Mouse (Mus musculus): ENCODE results near the gene Ifi35. TPM values are rescaled to one million over a fixed set of nuclear protein-coding genes. Genes with fewer than 3 reads are reported as not detected.
"Not testable (repeated sequence)": the region's sequence is repeated elsewhere in the genome, so short reads cannot be mapped to it uniquely, and the experiment has no call there.

The Ifi35 gene
- polyA plus RNA-seq, 1 experiment from 2014 or later = 3.1 TPM

DNA sequence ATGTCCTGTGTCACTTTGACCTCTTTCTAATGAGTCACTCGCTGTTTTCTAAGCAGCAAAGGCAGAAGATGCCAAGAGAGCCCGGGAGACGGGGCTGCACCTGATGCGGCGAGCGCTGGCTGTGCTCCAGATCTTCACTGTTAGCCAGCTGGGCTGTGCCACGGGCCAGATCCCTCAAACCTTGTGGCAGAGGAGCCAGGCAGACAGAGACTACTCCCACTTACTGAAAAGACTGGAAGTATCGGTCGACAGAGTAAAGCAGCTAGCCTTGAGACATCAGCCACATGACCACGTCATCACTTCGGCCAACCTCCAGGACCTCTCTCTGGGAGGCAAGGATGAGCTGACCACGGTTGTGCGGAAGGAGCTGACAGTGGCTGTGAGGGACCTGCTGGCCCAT lies 14.8 kb upstream of the Ifi35 start:
- Histone ChIP-seq H3K4me3 (no peak overlapping the region), H3K27me3 (replicated peaks; ENCODE audit: low read depth, poor library complexity, severe bottlenecking) (no peaks in the 10 kb centered on the region), H3K36me3 (replicated peaks) (peaks cover 69% of the 10 kb centered on the region), H3K9me3 (no peaks in the 10 kb centered on the region), H3K27ac (replicated peaks) (no peak overlapping the region), H3K4me1 (no peaks in the 10 kb centered on the region)
- DNase-seq (ENCODE audit: low spot score) = no peak
- WGBS = 92% methylated on average over 13 of the region's 13 CpGs

DNA sequence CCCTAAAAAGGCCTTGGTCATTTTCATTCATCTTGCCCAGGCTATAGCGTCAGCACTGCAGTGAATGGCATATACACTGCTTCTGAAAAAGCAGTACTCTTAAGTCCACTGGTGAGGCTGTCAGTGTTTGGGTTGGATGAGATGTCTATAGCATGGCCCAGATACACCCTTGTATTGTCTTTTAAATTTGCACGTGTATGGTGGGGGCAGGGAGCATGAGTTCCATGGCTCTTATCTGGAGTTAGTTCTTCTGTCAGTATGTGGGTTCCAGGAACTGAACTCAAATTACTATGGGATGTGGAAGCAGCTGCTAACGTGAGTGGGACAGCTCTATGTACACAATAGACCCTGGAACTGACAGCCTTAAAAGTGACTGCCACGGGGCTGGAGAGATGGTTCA lies 12.4 kb upstream of the Ifi35 start:
- H3K4me1 ChIP-seq = no peaks in the 10 kb centered on the region
- H3K4me3 ChIP-seq = no peak overlapping the region
- peaks cover 51% of the 10 kb centered on the region for H3K36me3 ChIP-seq (replicated peaks)
- DNase-seq (ENCODE audit: low spot score) = no peak
- no peaks in the 10 kb centered on the region for H3K27me3 ChIP-seq (replicated peaks; ENCODE audit: low read depth, poor library complexity, severe bottlenecking)
- no peaks in the 10 kb centered on the region for H3K9me3 ChIP-seq
- WGBS = 88% methylated on average over 4 of the region's 4 CpGs
- no peak overlapping the region for H3K27ac ChIP-seq (replicated peaks)

DNA sequence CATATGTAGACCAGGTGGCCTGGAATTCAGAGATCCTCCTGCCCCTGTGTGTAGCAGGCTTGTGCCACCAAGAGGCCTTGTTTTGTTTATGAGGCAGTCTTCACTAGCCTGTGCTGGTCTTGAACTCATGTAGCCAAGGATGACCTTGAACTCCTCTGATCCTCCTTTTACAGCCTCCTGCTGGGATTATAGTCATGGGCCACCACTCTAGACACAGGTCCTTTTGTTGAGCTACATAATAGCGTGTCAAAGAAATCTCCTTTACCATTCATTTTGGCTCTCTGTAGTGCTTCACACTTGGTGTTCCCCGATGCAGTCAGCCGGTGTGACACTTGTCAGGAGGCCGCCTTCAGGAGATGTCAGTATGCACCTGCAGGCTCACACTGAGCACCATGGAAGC lies 11.3 kb upstream of the Ifi35 start:
- peaks cover 40% of the 10 kb centered on the region for H3K36me3 ChIP-seq (replicated peaks)
- 75% methylated on average over 4 of the region's 4 CpGs for WGBS
- H3K27me3 ChIP-seq (replicated peaks; ENCODE audit: low read depth, poor library complexity, severe bottlenecking) = no peaks in the 10 kb centered on the region
- H3K27ac ChIP-seq (replicated peaks) = no peak overlapping the region
- H3K4me1 ChIP-seq = no peaks in the 10 kb centered on the region
- H3K4me3 ChIP-seq = no peak overlapping the region
- H3K9me3 ChIP-seq = no peaks in the 10 kb centered on the region
- DNase-seq (ENCODE audit: low spot score) = no peak

DNA sequence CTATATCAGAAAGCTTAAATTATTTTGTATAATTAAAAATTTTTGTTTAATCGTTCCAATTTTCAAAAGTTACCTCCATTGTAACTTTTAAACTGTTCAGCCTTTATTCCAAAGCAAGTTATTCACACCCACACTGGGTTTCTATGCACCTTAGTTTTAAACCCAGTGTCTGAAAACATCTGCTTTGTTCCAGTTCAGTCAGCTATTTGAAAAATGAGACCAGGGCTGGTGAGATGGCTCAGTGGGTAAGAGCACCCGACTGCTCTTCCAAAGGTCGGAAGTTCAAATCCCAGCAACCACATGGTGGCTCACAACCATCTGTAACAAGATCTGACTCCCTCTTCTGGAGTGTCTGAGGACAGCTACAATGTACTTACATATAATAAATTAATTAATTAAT lies 10.2 kb upstream of the Ifi35 start:
- not testable (repeated sequence) for H3K4me3 ChIP-seq; H3K27ac ChIP-seq (replicated peaks); H3K27me3 ChIP-seq (replicated peaks; ENCODE audit: low read depth, poor library complexity, severe bottlenecking); H3K9me3 ChIP-seq; H3K4me1 ChIP-seq; DNase-seq (ENCODE audit: low spot score)
- peaks cover 33% of the 10 kb centered on the region for H3K36me3 ChIP-seq (replicated peaks)
- 51% methylated on average over 3 of the region's 3 CpGs for WGBS

DNA sequence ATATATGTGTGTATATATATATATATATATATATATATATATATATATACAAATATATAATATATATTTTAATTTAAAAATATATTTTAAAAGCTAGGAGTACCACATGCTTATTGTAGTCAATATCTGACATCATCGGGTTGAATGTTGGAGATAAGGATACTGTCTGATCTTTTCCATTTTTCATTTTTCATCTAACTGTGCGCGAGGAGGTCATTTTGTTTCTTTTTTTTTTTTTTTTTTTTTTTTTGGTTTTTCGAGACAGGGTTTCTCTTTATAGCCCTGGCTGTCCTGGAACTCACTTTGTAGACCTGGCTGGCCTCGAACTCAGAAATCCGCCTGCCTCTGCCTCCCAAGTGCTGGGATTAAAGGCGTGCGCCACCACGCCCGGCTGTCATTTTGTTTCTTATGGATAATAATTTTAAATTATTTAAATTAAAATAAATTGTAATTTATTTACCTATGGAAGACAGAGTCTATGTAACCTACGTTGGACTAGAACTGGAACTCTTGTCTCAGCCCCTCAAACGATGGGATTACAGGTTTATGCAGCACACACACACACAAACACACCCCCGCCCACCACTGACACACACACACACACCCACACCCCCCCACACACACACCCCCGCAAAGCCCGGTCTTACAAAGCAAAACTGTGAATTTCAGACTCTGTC lies 6.6 kb upstream of the Ifi35 start:
- H3K27me3 ChIP-seq (replicated peaks; ENCODE audit: low read depth, poor library complexity, severe bottlenecking); H3K9me3 ChIP-seq; DNase-seq (ENCODE audit: low spot score): not testable (repeated sequence)
- peak overlapping the region; percentile 90 for H3K4me3 ChIP-seq
- H3K4me1 ChIP-seq = peaks cover 20% of the 10 kb centered on the region
- 40% methylated on average over 15 of the region's 15 CpGs for WGBS
- H3K27ac ChIP-seq (replicated peaks) = peak overlapping the region; percentile 78
- peaks cover 34% of the 10 kb centered on the region for H3K36me3 ChIP-seq (replicated peaks)

DNA sequence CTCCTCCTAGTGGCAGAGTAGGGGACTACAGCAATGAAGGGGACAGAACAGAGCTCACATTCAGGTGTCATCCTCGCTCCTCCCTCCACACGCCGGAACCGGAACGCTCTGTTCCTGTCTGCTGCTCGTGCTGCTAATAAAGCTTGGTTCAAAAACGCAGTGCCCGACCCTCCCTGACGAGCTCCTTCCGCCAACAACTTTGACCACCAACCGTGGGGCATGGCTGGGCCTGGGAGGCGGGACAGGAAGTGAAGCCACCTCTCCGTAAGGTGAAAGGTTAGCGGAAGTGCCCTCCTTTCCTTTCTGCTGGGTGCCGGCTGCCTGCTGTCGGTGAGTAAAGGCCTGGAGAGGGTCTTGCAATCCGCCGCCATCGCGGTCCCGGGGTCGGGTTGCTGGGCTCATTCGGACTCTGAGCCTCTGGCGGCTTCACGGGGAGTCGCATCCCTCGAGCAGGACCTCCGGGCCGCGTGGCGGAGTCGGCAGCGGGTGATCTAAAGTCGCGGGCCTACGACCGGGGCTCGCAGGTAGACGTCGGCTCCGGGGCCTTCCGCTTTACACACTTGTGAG lies 6.0 kb upstream of the Ifi35 start, which contains the start of gene Rpl27:
TSS of gene Rpl27 (plus strand) at position 172 of the 567 bp plus-strand sequence.
- peak within 1 kb of the TSS; percentile 90 for H3K4me3 ChIP-seq
- peak; percentile 99 for DNase-seq (ENCODE audit: low spot score)
- peak within 1 kb of the TSS; percentile 98 for H3K27ac ChIP-seq (replicated peaks)
- H3K9me3 ChIP-seq = no peaks in the 10 kb centered on the region
- under 1% methylated on average over 42 of the region's 42 CpGs for WGBS
- H3K4me1 ChIP-seq = peaks cover 20% of the 10 kb centered on the region
- H3K36me3 ChIP-seq (replicated peaks) = peaks cover 39% of the 10 kb centered on the region
- no peaks in the 10 kb centered on the region for H3K27me3 ChIP-seq (replicated peaks; ENCODE audit: low read depth, poor library complexity, severe bottlenecking)

DNA sequence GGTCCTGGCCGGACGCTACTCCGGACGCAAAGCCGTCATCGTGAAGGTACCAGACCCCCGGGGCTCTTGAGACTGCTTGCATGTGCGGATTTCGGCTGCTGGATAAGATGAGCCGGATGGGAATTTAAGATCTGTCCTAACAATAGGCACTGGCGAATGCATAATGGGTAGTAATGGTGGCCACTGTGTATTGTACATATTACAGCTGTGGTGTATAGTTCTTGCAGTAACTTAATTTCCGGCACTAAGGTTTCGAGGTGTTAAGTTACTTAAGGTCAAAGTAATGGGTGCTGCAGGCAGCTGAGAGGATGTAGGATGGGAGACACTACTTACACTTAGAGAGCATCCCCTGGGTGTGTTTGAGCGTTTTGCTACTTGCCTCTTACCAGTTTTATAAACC lies 5.4 kb upstream of the Ifi35 start:
- Histone ChIP-seq H3K27ac (replicated peaks) (peak overlapping the region; percentile 98), H3K9me3 (no peaks in the 10 kb centered on the region), H3K4me1 (peaks cover 20% of the 10 kb centered on the region), H3K27me3 (replicated peaks; ENCODE audit: low read depth, poor library complexity, severe bottlenecking) (no peaks in the 10 kb centered on the region), H3K36me3 (replicated peaks) (peaks cover 39% of the 10 kb centered on the region), H3K4me3 (peak overlapping the region; percentile 90)
- no peak for DNase-seq (ENCODE audit: low spot score)
- WGBS = 2% methylated on average over 14 of the region's 14 CpGs

DNA sequence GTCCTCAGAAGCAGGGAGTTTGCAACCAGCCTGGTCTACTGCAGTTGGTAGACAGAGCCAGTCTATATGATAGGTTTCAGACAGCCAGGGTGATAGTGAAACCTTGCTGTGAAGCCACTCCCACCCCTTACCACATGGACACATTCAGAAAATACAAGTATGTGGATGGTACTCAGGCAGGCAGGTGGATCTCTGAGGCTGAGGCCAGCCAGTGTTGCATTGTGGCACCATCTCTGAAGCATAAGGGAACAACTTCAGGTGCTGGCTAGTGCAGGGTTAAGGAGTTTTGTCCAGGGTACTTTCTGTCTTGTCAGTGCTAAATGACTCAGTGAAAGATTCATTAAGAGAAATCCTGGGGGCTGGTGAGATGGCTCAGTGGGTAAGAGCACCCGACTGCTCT lies 1.9 kb upstream of the Ifi35 start:
- Histone ChIP-seq H3K27me3 (replicated peaks; ENCODE audit: low read depth, poor library complexity, severe bottlenecking) (no peaks in the 10 kb centered on the region), H3K27ac (replicated peaks) (no peak overlapping the region), H3K36me3 (replicated peaks) (peaks cover 39% of the 10 kb centered on the region), H3K4me3 (no peak overlapping the region), H3K4me1 (peaks cover 26% of the 10 kb centered on the region), H3K9me3 (no peaks in the 10 kb centered on the region)
- DNase-seq (ENCODE audit: low spot score) = no peak
- WGBS = 82% methylated on average over 1 of the region's 1 CpGs

DNA sequence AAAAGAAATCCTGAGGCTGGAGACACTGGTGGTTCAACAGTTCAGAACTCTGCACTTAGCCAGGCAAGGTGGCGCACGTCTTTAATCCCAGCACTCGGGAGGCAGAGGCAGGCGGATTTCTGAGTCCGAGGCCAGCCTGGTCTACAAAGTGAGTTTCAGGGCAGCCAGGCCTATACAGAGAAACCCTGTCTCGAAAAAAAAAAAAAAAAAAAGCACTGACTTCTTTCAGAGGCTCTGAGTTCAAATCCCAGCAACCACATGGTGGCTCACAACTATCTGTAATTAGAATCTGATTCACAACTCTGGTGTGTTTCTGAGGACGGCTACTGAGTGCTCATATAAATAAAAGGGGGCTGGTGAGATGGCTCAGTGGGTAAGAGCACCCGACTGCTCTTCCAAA lies 1.3 kb upstream of the Ifi35 start:
- H3K4me1 ChIP-seq = peaks cover 26% of the 10 kb centered on the region
- WGBS = 93% methylated on average over 8 of the region's 8 CpGs
- H3K36me3 ChIP-seq (replicated peaks) = peaks cover 39% of the 10 kb centered on the region
- not testable (repeated sequence) for H3K4me3 ChIP-seq; DNase-seq (ENCODE audit: low spot score); H3K9me3 ChIP-seq; H3K27ac ChIP-seq (replicated peaks); H3K27me3 ChIP-seq (replicated peaks; ENCODE audit: low read depth, poor library complexity, severe bottlenecking)

DNA sequence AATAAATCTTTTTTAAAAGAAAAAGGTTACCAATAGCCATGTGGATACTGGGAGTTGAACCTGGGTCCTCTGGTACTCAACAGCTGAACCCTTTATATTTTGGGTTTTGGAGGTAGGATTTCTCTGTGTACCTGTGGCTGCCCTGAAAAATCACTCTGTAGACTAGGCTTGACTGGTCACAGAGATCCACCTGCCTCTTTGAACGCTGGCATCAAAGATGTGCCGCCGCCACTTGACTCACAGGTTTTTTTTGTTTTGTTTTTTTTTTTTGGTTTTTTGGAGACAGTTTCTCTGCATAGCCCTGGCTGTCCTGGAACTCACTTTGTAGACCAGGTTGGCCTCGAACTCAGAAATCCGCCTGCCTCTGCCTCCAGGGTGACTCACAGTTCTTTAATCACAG lies 421 bp upstream of the Ifi35 start:
- Histone ChIP-seq H3K27me3 (replicated peaks; ENCODE audit: low read depth, poor library complexity, severe bottlenecking) (no peaks in the 10 kb centered on the region), H3K4me3 (no peak overlapping the region), H3K36me3 (replicated peaks) (peaks cover 39% of the 10 kb centered on the region), H3K4me1 (peaks cover 26% of the 10 kb centered on the region), H3K27ac (replicated peaks) (no peak overlapping the region), H3K9me3 (no peaks in the 10 kb centered on the region)
- 89% methylated on average over 5 of the region's 5 CpGs for WGBS
- DNase-seq (ENCODE audit: low spot score) = no peak

DNA sequence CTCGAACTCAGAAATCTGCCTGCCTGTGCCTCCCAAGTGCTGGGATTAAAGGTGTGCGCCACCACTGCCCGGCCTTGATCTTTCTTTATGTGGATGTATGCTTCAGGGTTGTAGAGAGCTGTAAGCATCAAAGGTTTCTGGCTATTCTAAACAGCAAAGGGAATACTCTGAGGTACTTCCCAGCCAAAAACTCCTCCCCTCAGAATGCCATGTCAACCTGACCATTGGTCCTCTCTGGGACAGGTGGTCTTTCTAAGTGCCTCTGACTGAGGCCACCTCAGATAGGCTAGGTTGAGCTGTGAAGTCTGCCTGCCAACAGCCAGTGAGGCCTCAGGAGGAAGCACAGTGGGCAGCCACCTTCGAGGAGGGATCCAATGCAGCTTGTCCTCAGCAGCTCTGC lies 692 bp downstream of the Ifi35 start:
- DNase-seq (ENCODE audit: low spot score) = no peak
- Histone ChIP-seq H3K4me3 (peak overlapping the region; percentile 37; the same call in 1 of the 2 replicates), H3K4me1 (peaks cover 17% of the 10 kb centered on the region), H3K27ac (replicated peaks) (no peak overlapping the region), H3K27me3 (replicated peaks; ENCODE audit: low read depth, poor library complexity, severe bottlenecking) (no peaks in the 10 kb centered on the region), H3K36me3 (replicated peaks) (peaks cover 28% of the 10 kb centered on the region), H3K9me3 (no peaks in the 10 kb centered on the region)
- 82% methylated on average over 4 of the region's 4 CpGs for WGBS

DNA sequence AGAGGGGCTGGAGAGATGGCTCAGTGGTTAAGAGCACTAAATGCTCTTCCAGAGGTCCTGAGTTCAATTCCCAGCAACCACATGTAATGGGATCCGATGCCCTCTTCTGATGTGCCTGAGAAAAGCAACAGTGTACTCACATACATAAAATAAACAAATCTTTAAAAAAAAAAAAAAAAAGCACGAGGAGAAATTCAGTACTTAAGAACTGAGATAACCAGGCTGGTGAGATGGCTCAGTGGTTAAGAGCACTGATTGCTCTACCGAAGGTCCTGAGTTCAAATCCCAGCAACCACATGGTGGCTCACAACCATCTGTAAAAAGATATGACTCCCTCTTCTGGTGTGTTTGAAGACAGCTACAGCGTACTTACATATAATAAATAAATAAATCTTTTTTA lies 1.4 kb downstream of the Ifi35 start:
- not testable (repeated sequence) for H3K4me3 ChIP-seq; DNase-seq (ENCODE audit: low spot score); H3K27ac ChIP-seq (replicated peaks); H3K9me3 ChIP-seq; H3K27me3 ChIP-seq (replicated peaks; ENCODE audit: low read depth, poor library complexity, severe bottlenecking)
- Histone ChIP-seq H3K36me3 (replicated peaks) (peaks cover 21% of the 10 kb centered on the region), H3K4me1 (peaks cover 13% of the 10 kb centered on the region)
- 91% methylated on average over 4 of the region's 4 CpGs for WGBS

DNA sequence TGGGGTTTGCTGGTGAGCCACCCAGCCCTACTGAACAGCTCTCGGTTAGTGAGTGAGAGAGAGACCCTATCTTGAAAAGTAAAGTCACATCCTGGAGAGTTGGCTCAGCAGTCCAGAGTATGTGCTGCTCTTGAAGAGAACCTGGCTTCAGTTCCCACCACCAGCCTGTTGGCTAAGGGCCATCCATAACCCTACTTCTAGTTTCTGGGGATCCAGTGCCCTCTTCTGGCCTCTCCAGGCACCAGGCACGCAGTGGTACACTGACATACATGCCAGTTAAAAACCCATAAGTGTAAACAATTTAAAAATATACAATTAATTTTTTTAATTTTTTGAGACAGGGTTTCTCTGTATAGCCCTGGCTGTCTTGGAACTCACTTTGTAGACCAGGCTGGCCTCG lies 2.2 kb downstream of the Ifi35 start:
- Histone ChIP-seq H3K27ac (replicated peaks) (no peak overlapping the region), H3K4me1 (peaks cover 16% of the 10 kb centered on the region), H3K27me3 (replicated peaks; ENCODE audit: low read depth, poor library complexity, severe bottlenecking) (no peaks in the 10 kb centered on the region), H3K9me3 (no peaks in the 10 kb centered on the region), H3K36me3 (replicated peaks) (peaks cover 13% of the 10 kb centered on the region), H3K4me3 (no peak overlapping the region)
- 84% methylated on average over 3 of the region's 3 CpGs for WGBS
- DNase-seq (ENCODE audit: low spot score) = no peak

All from embryonic facial prominence, embryonic 10.5 days (tissue).